Mouse (Mus musculus): ENCODE data around the gene Dmrt2. TPM values are rescaled to one million over a fixed set of nuclear protein-coding genes. Genes with fewer than 3 reads are reported as not detected.

Gene Dmrt2
- polyA plus RNA-seq, 1 experiment, result not detected

- no peak for TF ChIP-seq GATA1 (IDR thresholded peaks at IDR 0.05; ENCODE audit: low read length)
Measured at GRCm38 (mm10) chr19:25670571-25671285, 1.5 kb upstream of the Dmrt2 start.

DNA sequence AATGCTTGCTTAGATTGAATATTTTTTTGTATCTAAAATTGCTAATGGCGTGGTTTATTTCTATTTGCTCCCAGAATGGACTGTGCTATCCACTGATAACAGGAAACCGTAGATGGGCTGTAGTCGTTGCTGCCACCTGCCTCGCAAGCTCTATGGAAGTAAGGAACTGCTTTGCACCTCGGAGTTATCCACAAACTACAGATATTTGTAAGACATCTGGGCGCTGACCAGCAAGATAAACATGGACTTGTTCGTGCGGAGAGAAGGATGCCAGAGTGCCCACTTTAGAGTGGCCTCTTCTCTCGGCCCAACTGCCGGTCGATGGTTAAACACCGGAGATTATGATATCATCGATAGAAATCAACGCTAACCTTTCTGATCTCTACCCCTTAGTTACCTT is 530 bp upstream of the Dmrt2 start:
- TF ChIP-seq GATA1 (IDR thresholded peaks at IDR 0.05; ENCODE audit: low read length), result no peak

DNA sequence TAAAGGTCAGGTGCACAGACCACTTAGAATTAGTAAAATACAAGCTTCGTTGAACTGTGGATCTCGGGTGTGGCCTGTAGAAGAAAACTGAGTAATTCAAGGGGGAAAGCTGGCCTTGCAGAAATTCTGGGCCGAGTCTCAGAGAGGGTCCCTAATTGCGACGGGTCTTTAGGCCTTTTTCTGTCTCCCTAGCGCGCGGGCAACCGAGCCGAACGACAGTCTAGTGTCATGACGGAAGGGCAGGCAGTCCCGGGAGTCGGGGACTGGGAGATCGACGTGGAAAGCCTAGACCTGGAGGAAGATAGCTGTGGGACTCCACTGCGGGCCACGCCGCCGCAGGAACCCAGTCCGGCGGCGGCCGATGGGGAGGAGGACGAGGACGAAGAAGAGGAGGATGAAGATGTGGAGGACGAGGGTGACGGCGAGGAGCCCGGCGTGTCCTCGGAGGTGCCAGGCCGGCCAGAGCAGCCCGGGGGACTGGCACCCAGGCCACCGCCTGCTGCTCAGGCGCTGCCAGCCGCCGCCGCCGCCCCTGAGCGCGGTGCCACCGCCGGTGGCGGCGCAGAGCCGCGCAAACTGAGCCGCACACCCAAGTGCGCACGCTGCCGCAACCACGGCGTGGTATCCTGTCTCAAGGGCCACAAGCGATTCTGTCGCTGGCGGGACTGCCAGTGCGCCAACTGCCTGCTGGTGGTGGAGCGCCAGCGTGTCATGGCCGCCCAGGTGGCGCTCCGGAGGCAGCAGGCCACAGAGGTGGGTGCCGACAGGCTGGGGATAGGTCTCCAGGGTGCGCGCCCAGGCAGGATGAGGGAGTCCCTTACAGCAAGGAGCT is 1.2 kb downstream of the Dmrt2 start:
- TF ChIP-seq GATA1 (IDR thresholded peaks at IDR 0.05; ENCODE audit: low read length), result no peak

- TF ChIP-seq GATA1 (IDR thresholded peaks at IDR 0.05; ENCODE audit: low read length), result no peak
Measured at GRCm38 (mm10) chr19:25674056-25674420, 1.8 kb downstream of the Dmrt2 start.

DNA sequence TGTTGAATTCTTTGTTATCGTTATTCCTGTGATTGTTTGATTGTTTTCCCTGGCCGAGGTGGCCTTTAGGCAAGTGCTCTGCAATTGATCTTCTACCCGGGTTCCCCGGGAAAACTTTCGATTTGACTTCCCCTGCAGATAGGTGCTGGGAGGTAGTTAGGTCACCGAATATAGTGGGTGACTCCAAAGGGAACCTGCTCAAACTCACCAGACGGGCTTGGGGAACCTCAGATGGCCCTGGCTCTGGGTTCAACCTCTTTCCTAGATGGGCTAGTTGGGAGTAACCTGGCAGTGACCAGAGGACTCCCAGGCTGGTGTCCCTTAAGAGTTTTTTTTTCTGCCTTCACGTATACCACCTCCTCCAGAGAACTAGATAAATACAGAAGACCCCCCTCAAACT is 2.5 kb downstream of the Dmrt2 start:
- TF ChIP-seq GATA1 (IDR thresholded peaks at IDR 0.05; ENCODE audit: low read length), result no peak

- no peak for TF ChIP-seq GATA1 (IDR thresholded peaks at IDR 0.05; ENCODE audit: low read length)
Measured at GRCm38 (mm10) chr19:25675866-25676440, 3.7 kb downstream of the Dmrt2 start.

- no peak for TF ChIP-seq GATA1 (IDR thresholded peaks at IDR 0.05; ENCODE audit: low read length)
Measured at GRCm38 (mm10) chr19:25698850-25699249, 26.6 kb downstream of the Dmrt2 start.

DNA sequence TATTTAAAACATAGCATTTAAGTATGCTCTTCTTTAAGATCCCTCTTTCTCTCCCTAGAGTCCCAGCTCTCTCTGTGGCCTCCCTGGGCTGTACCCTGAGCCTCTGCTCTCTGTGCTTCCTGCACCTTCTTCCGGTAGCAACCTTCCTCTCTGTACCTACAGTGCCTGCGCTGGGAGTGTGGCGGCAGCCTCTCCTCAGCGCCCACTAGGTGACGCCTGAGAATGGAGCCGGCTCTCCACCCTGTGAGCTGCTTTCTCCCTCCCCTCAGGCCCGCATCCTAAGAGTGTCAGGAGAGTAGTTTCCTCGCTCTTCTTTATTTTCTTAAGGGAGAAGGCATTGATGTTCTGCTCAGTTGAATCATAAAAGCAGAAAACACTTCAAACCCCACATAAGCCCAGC is 41.2 kb downstream of the Dmrt2 start:
- TF ChIP-seq GATA1 (IDR thresholded peaks at IDR 0.05; ENCODE audit: low read length), result no peak

- TF ChIP-seq GATA1 (IDR thresholded peaks at IDR 0.05; ENCODE audit: low read length), result no peak
Measured at GRCm38 (mm10) chr19:25714927-25715326, 42.7 kb downstream of the Dmrt2 start.

- no peak for TF ChIP-seq GATA1 (IDR thresholded peaks at IDR 0.05; ENCODE audit: low read length)
Measured at GRCm38 (mm10) chr19:25722616-25723015, 50.4 kb downstream of the Dmrt2 start.

Other genes starting within 250 kb of the Dmrt2 start
- not detected in 2 replicates for gene Dmrt1, start 166.8 kb upstream of the Dmrt2 start, polyA plus RNA-seq (2012)
- gene Dmrt3, start 62.1 kb upstream of the Dmrt2 start, polyA plus RNA-seq (2012), result not detected in 2 replicates

Measured in G1E-ER4 (cell line).